8 mouse cellular contexts compared by ENCODE assay signal in genomic region chr13:96542901-96543891, GRCm38 (mm10). TPM values are rescaled to one million over a fixed set of nuclear protein-coding genes. Genes with fewer than 3 reads are reported as not detected.
DNase-seq lines count a peak whose midpoint lies in the region; ATAC-seq and TF ChIP-seq lines count a peak whose summit lies in the region.

No protein-coding gene starts in this region.

- no peaks in the 10 kb centered on the region for H3K9me3 ChIP-seq in E14TG2a.4 (ENCODE audit: low read length)
- H3K9me3 ChIP-seq in embryonic facial prominence, embryonic 11.5 days (replicated peaks; ENCODE audit: control insufficient read depth, low read length) = no peaks in the 10 kb centered on the region
- no peaks in the 10 kb centered on the region for H3K9me3 ChIP-seq in heart, embryonic 13.5 days
- H3K9me3 ChIP-seq in stomach, embryonic 16.5 days (replicated peaks; ENCODE audit: control insufficient read depth, low read length) = no peaks in the 10 kb centered on the region

- DNase-seq in frontal cortex, postnatal 25 days (ENCODE audit: low spot score in 2 of 2) = no peak
- DNase-seq in embryonic facial prominence, embryonic 11.5 days (ENCODE audit: low spot score) = peak; percentile 40
- peak; percentile 37 for DNase-seq in large intestine, adult 2 months (ENCODE audit: low read depth, low spot score)

- H3K4me2 ChIP-seq in embryonic facial prominence, embryonic 11.5 days (ENCODE audit: low read depth, low read length) = peak overlapping the region; percentile 77
- peak overlapping the region; percentile 78 for H3K4me2 ChIP-seq in heart, embryonic 13.5 days
- peak overlapping the region; percentile 64 for H3K4me2 ChIP-seq in stomach, embryonic 16.5 days (ENCODE audit: low read depth, low read length)

- under 1% methylated on average over 58 of the region's 73 CpGs for WGBS in embryonic facial prominence, embryonic 11.5 days
- WGBS in heart, embryonic 13.5 days = under 1% methylated on average over 64 of the region's 73 CpGs
- under 1% methylated on average over 64 of the region's 73 CpGs for WGBS in large intestine, adult 2 months
- WGBS in stomach, embryonic 16.5 days = under 1% methylated on average over 73 of the region's 73 CpGs

- peak; percentile 61 for ATAC-seq in frontal cortex, adult (ENCODE audit: low TSS enrichment)
- peak; percentile 78 for ATAC-seq in embryonic facial prominence, embryonic 11.5 days (replicated peaks; ENCODE audit: insufficient number of reproducible peaks, low FRiP score, low TSS enrichment, low read depth)
- peak; percentile 56 for ATAC-seq in heart, embryonic 13.5 days (ENCODE audit: extremely low read depth, insufficient number of reproducible peaks, low FRiP score, low TSS enrichment)
- peak; percentile 1 for ATAC-seq in megakaryocyte, adult 5-6 weeks (ENCODE audit: poor library complexity, severe bottlenecking)
- peak; percentile 54 for ATAC-seq in stomach, embryonic 16.5 days (ENCODE audit: insufficient read depth, low FRiP score)

- peak overlapping the region; percentile 99 for H3K4me3 ChIP-seq in E14TG2a.4 (replicated peaks; ENCODE audit: low read length)
- H3K4me3 ChIP-seq in embryonic facial prominence, embryonic 11.5 days (ENCODE audit: low read depth, low read length) = peak overlapping the region; percentile 93
- H3K4me3 ChIP-seq in heart, embryonic 13.5 days = peak overlapping the region; percentile 99
- peak overlapping the region; percentile 94 for H3K4me3 ChIP-seq in stomach, embryonic 16.5 days (replicated peaks; ENCODE audit: low read length)

- H3K4me1 ChIP-seq in E14TG2a.4 (replicated peaks; ENCODE audit: low read depth, low read length) = peaks cover 21% of the 10 kb centered on the region
- H3K4me1 ChIP-seq in embryonic facial prominence, embryonic 11.5 days (ENCODE audit: control insufficient read depth, insufficient read depth, low read length) = no peaks in the 10 kb centered on the region
- peaks cover 29% of the 10 kb centered on the region for H3K4me1 ChIP-seq in heart, embryonic 13.5 days
- H3K4me1 ChIP-seq in stomach, embryonic 16.5 days (ENCODE audit: control insufficient read depth, insufficient read depth, low read length) = peaks cover 5% of the 10 kb centered on the region; the same call in 1 of the 2 replicates

- H3K36me3 ChIP-seq in E14TG2a.4 (ENCODE audit: insufficient read depth, low read length) = no peaks in the 10 kb centered on the region
- H3K36me3 ChIP-seq in embryonic facial prominence, embryonic 11.5 days (replicated peaks; ENCODE audit: control insufficient read depth, insufficient read depth, low read depth, low read length) = no peaks in the 10 kb centered on the region
- no peaks in the 10 kb centered on the region for H3K36me3 ChIP-seq in heart, embryonic 13.5 days
- no peaks in the 10 kb centered on the region for H3K36me3 ChIP-seq in stomach, embryonic 16.5 days (ENCODE audit: control insufficient read depth, insufficient read depth, low read length)

- peak overlapping the region; percentile 82 for H3K27ac ChIP-seq in embryonic facial prominence, embryonic 11.5 days (replicated peaks; ENCODE audit: low read depth, low read length)
- peak overlapping the region; percentile 96 for H3K27ac ChIP-seq in heart, embryonic 13.5 days (replicated peaks)
- peak overlapping the region; percentile 92 for H3K27ac ChIP-seq in stomach, embryonic 16.5 days (ENCODE audit: low read length)

- TF ChIP-seq CTCF in E14TG2a.4 (conservative IDR thresholded peaks at IDR 0.05; ENCODE audit: low read length) = no peak

- H3K27me3 ChIP-seq in E14TG2a.4 (ENCODE audit: insufficient read depth, low read length) = no peaks in the 10 kb centered on the region
- no peaks in the 10 kb centered on the region for H3K27me3 ChIP-seq in embryonic facial prominence, embryonic 11.5 days (ENCODE audit: control insufficient read depth, insufficient read depth, low read length)
- no peaks in the 10 kb centered on the region for H3K27me3 ChIP-seq in heart, embryonic 13.5 days (replicated peaks)
- no peaks in the 10 kb centered on the region for H3K27me3 ChIP-seq in stomach, embryonic 16.5 days (ENCODE audit: control insufficient read depth, insufficient read depth, low read length)

- H3K9ac ChIP-seq in embryonic facial prominence, embryonic 11.5 days (replicated peaks; ENCODE audit: low read length) = peak overlapping the region; percentile 92
- H3K9ac ChIP-seq in heart, embryonic 13.5 days = peak overlapping the region; percentile 97
- H3K9ac ChIP-seq in stomach, embryonic 16.5 days (ENCODE audit: low read length) = peak overlapping the region; percentile 96

RNA-seq across cellular contexts. Expression of gene Col4a3bp, which starts 0.8 kb away (rescaled TPM):
- 6.9 and 7.6 TPM in 2 replicates for polyA plus RNA-seq in embryonic facial prominence, embryonic 11.5 days (2014; fragmentation: Nextera tagmentation; extraction: Ambion mirVana)
- 6.9 and 7.6 TPM in 2 replicates for polyA plus RNA-seq in heart, embryonic 13.5 days (2015; fragmentation: Nextera tagmentation; extraction: Ambion mirVana)
- 5.4 and 15.0 TPM in 2 replicates for polyA plus RNA-seq in large intestine, adult 2 months (2012; rRNA removed)
- total RNA-seq in megakaryocyte, adult 5-6 weeks (2015) = 45.6 and 58.8 TPM in 2 replicates
- total RNA-seq in megakaryocyte, adult 5-6 weeks (2017) = 88.5 and 101 TPM in 2 replicates
- 8.6 and 10.4 TPM in 2 replicates for polyA plus RNA-seq in stomach, embryonic 16.5 days (2015; fragmentation: Nextera tagmentation; extraction: Ambion mirVana)

RNA-seq across cellular contexts. Expression of gene Polk, which starts 0.8 kb away (rescaled TPM):
- polyA plus RNA-seq in embryonic facial prominence, embryonic 11.5 days (2014; fragmentation: Nextera tagmentation; extraction: Ambion mirVana) = 7.5 and 9.1 TPM in 2 replicates
- polyA plus RNA-seq in heart, embryonic 13.5 days (2015; fragmentation: Nextera tagmentation; extraction: Ambion mirVana) = 6.1 and 6.9 TPM in 2 replicates
- polyA plus RNA-seq in large intestine, adult 2 months (2012; rRNA removed) = 1.0 and 1.6 TPM in 2 replicates
- 9.5 and 16.5 TPM in 2 replicates for total RNA-seq in megakaryocyte, adult 5-6 weeks (2015)
- 7.7 and 9.5 TPM in 2 replicates for total RNA-seq in megakaryocyte, adult 5-6 weeks (2017)
- polyA plus RNA-seq in stomach, embryonic 16.5 days (2015; fragmentation: Nextera tagmentation; extraction: Ambion mirVana) = 11.1 and 12.0 TPM in 2 replicates

RNA-seq across cellular contexts. Expression of gene Gm17622, which starts 52.7 kb away (rescaled TPM):
- not detected in 2 replicates for polyA plus RNA-seq in embryonic facial prominence, embryonic 11.5 days (2014; fragmentation: Nextera tagmentation; extraction: Ambion mirVana)
- polyA plus RNA-seq in heart, embryonic 13.5 days (2015; fragmentation: Nextera tagmentation; extraction: Ambion mirVana) = not detected in 2 replicates
- polyA plus RNA-seq in large intestine, adult 2 months (2012; rRNA removed) = not detected in 2 replicates
- not detected in 2 replicates for total RNA-seq in megakaryocyte, adult 5-6 weeks (2015)
- total RNA-seq in megakaryocyte, adult 5-6 weeks (2017) = not detected in 2 replicates
- polyA plus RNA-seq in stomach, embryonic 16.5 days (2015; fragmentation: Nextera tagmentation; extraction: Ambion mirVana) = not detected in 2 replicates

Comparison
In these comparisons a context has a peak if more than half of its experiments do, and no peak if none do; other contexts are left out.
1. ATAC-seq: peak in every context shown above with its lines; median percentile 78 in embryonic facial prominence, embryonic 11.5 days; 61 in frontal cortex, adult; 56 in heart, embryonic 13.5 days; 54 in stomach, embryonic 16.5 days; 1 in megakaryocyte, adult 5-6 weeks.
2. DNase-seq: peak in embryonic facial prominence, embryonic 11.5 days (single experiment) and large intestine, adult 2 months (single experiment); none in frontal cortex, postnatal 25 days (0 of 2).
3. Peak in every context shown above with its lines, with median percentiles within 50 percentile points of each other: H3K4me3 ChIP-seq, H3K27ac ChIP-seq, H3K4me2 ChIP-seq and H3K9ac ChIP-seq.